Comparison of ENCODE assay signal across 29 mouse cellular contexts in genomic region chr10:63396963-63397362, GRCm38 (mm10). TPM values are rescaled to one million over a fixed set of nuclear protein-coding genes. Genes with fewer than 3 reads are reported as not detected.
"Had no signal": no experiment of that assay in that cellular context is flagged by ENCODE, and none has a peak within 500 bp of the region (broad histone marks: within the 10 kb centered on the region; RNA-seq: fewer than 3 reads in every experiment).

No protein-coding gene starts in this region.

- H3K36me3 ChIP-seq: heart, embryonic 15.5 days; hindbrain, embryonic 10.5 days; hindbrain, embryonic 12.5 days; intestine, embryonic 15.5 days; limb, embryonic 10.5 days; limb, embryonic 12.5 days; liver, embryonic 15.5 days had no signal

- H3K4me3 ChIP-seq: gastrocnemius, adult 2 months; heart, adult 2 months; heart, embryonic 13.5 days; heart, embryonic 15.5 days; hindbrain, embryonic 10.5 days; hindbrain, embryonic 12.5 days; intestine, embryonic 15.5 days; layer of hippocampus, adult 2 months; left cerebral cortex, adult 2 months; limb, embryonic 10.5 days; limb, embryonic 12.5 days; liver, embryonic 13.5 days; liver, embryonic 15.5 days had no signal

- H3K27ac ChIP-seq: gastrocnemius, adult 2 months; heart, adult 2 months; heart, embryonic 13.5 days; heart, embryonic 15.5 days; hindbrain, embryonic 10.5 days; hindbrain, embryonic 12.5 days; hindbrain, embryonic 14.5 days; intestine, embryonic 15.5 days; kidney, postnatal 0 days; layer of hippocampus, adult 2 months; left cerebral cortex, adult 2 months; limb, embryonic 10.5 days; limb, embryonic 12.5 days; liver, embryonic 13.5 days; liver, embryonic 15.5 days had no signal

- H3K27me3 ChIP-seq: heart, embryonic 13.5 days; heart, embryonic 15.5 days; hindbrain, embryonic 12.5 days; intestine, embryonic 15.5 days; limb, embryonic 12.5 days; liver, embryonic 13.5 days; liver, embryonic 15.5 days had no signal

- H3K4me1 ChIP-seq: heart, embryonic 13.5 days; heart, embryonic 15.5 days; hindbrain, embryonic 10.5 days; hindbrain, embryonic 12.5 days; intestine, embryonic 15.5 days; limb, embryonic 10.5 days; limb, embryonic 12.5 days; liver, embryonic 13.5 days; liver, embryonic 15.5 days had no signal

- H3K4me2 ChIP-seq: heart, embryonic 11.5 days; heart, embryonic 13.5 days; heart, embryonic 15.5 days; hindbrain, embryonic 12.5 days; hindbrain, embryonic 14.5 days; intestine, embryonic 15.5 days; limb, embryonic 12.5 days; liver, embryonic 11.5 days; liver, embryonic 13.5 days; liver, embryonic 15.5 days had no signal

- DNase-seq: gastrocnemius, adult 2 months; gastrocnemius, postnatal 10 days; gastrocnemius, postnatal 25 days; heart, adult 2 months; heart, postnatal 14 days; heart, postnatal 4 days; liver; liver, embryonic 13.5 days; liver, postnatal 0 days had no signal

- H3K9ac ChIP-seq: heart, embryonic 13.5 days; heart, embryonic 15.5 days; hindbrain, embryonic 12.5 days; hindbrain, embryonic 14.5 days; intestine, embryonic 15.5 days; limb, embryonic 12.5 days; liver, embryonic 13.5 days; liver, embryonic 15.5 days; liver, postnatal 0 days had no signal

- H3K9me3 ChIP-seq: heart, embryonic 13.5 days; heart, embryonic 15.5 days; hindbrain, embryonic 10.5 days; hindbrain, embryonic 12.5 days; intestine, embryonic 15.5 days; limb, embryonic 10.5 days; limb, embryonic 12.5 days; liver, embryonic 13.5 days; liver, embryonic 15.5 days had no signal

- ATAC-seq: forebrain, embryonic 16.5 days; hindbrain, embryonic 16.5 days; inflammation-experienced regulatory T-cells, adult 6 months; intestine, embryonic 15.5 days; intestine, postnatal 0 days; liver, postnatal 0 days had no signal

RNA-seq across cellular contexts. Expression of gene Gm7075, which starts 24.6 kb away (rescaled TPM):
- polyA plus RNA-seq: forebrain, embryonic 16.5 days; frontal cortex, adult 2 months; heart, adult 2 months; heart, embryonic 11.5 days; heart, embryonic 13.5 days; heart, embryonic 15.5 days; heart, postnatal 0 days; hindbrain, embryonic 10.5 days; hindbrain, embryonic 12.5 days; hindbrain, embryonic 14.5 days; hindbrain, embryonic 16.5 days; inflammation-experienced regulatory T-cells, adult 6 months; intestine, embryonic 15.5 days; intestine, postnatal 0 days; kidney, postnatal 0 days; limb, embryonic 10.5 days; limb, embryonic 12.5 days; liver, embryonic 11.5 days; liver, embryonic 13.5 days; liver, embryonic 15.5 days; liver, postnatal 0 days had no signal

RNA-seq across cellular contexts. Expression of gene Ctnna3, which starts 32.9 kb away (rescaled TPM):
- polyA plus RNA-seq: limb, embryonic 10.5 days; liver, postnatal 0 days had no signal
